In the genomic region with DNA sequence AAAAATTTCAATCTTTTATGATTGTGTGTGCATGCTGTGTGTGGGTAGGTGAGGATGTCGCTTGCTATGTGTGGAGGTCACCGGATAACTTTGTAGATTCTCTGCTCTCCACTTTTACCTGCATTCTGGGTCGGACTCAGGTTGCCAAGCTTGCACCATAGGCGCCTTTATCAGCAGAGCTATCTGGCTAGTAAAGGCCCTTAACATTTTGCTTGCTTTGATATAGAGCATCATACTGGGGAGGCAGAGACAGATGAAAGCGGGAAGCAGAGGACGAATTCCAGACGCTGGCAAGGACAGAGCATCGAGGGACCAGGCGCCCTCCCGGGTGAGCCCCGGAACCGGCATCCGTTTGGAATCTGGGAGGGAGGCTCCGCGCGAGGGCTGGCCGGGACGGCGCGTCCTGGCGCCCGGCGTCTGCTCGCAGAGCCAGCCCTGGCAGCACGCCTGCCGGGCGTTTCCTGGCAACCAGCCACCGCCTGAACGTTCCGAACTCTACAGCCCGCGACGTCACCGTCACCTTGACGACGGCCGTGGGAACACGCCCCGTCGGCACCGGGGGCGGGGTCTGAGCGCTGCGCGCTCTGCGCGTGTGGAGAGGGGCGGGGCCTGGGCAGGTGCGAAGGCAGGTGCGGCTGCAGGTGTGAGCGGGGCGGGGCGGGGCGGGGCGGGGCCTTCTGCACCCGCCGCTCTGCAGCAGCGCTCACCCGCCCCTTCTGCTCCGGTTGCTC, we compare ENCODE assay signal across 8 mouse cellular contexts. TPM values are rescaled to one million over a fixed set of nuclear protein-coding genes. Genes with fewer than 3 reads are reported as not detected.
DNase-seq lines count a peak whose midpoint lies in the region.

No protein-coding gene starts in this region.

- H3K27me3 ChIP-seq in megakaryocyte, embryonic 14.5 days (replicated peaks): peaks cover 37% of the 10 kb centered on the region

- H3K4me3 ChIP-seq in megakaryocyte, embryonic 14.5 days (replicated peaks): peak overlapping the region; percentile 91

- DNase-seq in adrenal gland, adult (ENCODE audit: inconsistent age in 2 of 2, low spot score in 1 of 2): peak; percentile 99
- peak; percentile 97 for DNase-seq in embryo, embryonic 10 days (ENCODE audit: low spot score)
- peak; percentile 99 for DNase-seq in gastrocnemius, postnatal 10 days
- DNase-seq in induced T-regulatory cell, adult 2 months (ENCODE audit: low read depth): peak; percentile 98
- peak; percentile 96 to 97 for DNase-seq in left cerebral cortex, adult 8-10 months (ENCODE audit: low spot score in 2 of 2)
- DNase-seq in right cerebral cortex, adult 2 months (ENCODE audit: low spot score in 2 of 2): peak; percentile 97 to 99
- DNase-seq in urinary bladder, postnatal 10 days (ENCODE audit: low spot score): peak; percentile 99

- no peaks in the 10 kb centered on the region for H3K36me3 ChIP-seq in megakaryocyte, embryonic 14.5 days (replicated peaks; ENCODE audit: low read length)

- H3K9me3 ChIP-seq in megakaryocyte, embryonic 14.5 days: peaks cover 14% of the 10 kb centered on the region

- peaks cover 45% of the 10 kb centered on the region for H3K4me1 ChIP-seq in megakaryocyte, embryonic 14.5 days

RNA-seq across cellular contexts. Expression of gene Xirp1, which starts 12.5 kb away (rescaled TPM):
- 10 to 100 TPM; 58.2 to 84.6 TPM for total RNA-seq in gastrocnemius, postnatal 10 days (2021)
- total RNA-seq in left cerebral cortex, adult 8-10 months (2022): under 1 TPM; 0.07 to 0.51 (median 0.31) TPM
- not detected in 2 replicates for polyA plus RNA-seq in megakaryocyte, embryonic 14.5 days (2012; ENCODE audit: insufficient read depth, low replicate concordance)

RNA-seq across cellular contexts. Expression of gene Csrnp1, which starts 26.5 kb away (rescaled TPM):
- 1 to 10 TPM; 2.6 to 3.4 TPM for total RNA-seq in gastrocnemius, postnatal 10 days (2021)
- 10 to 100 TPM; 13.4 to 25.5 (median 14.7) TPM for total RNA-seq in left cerebral cortex, adult 8-10 months (2022)
- polyA plus RNA-seq in megakaryocyte, embryonic 14.5 days (2012; ENCODE audit: insufficient read depth, low replicate concordance): 10.6 and 25.7 TPM in 2 replicates

RNA-seq across cellular contexts. Expression of gene Cx3cr1, which starts 58.7 kb away (rescaled TPM):
- total RNA-seq in gastrocnemius, postnatal 10 days (2021): 1 to 10 TPM; 2.0 to 3.2 TPM
- 10 to 100 TPM; 33.1 to 69.0 (median 47.4) TPM for total RNA-seq in left cerebral cortex, adult 8-10 months (2022)
- polyA plus RNA-seq in megakaryocyte, embryonic 14.5 days (2012; ENCODE audit: insufficient read depth, low replicate concordance): 0.73 TPM in 1 of 2 replicates, not detected in the other

Comparison
In these comparisons a context has a peak if more than half of its experiments do, and no peak if none do; other contexts are left out.
1. Peak in every context shown above with its lines: DNase-seq and H3K4me3 ChIP-seq.
2. RNA of gene Xirp1, which starts 12.5 kb away (total RNA-seq): 58.2 to 84.6 TPM in gastrocnemius, postnatal 10 days; 0.07 to 0.51 TPM in left cerebral cortex, adult 8-10 months; every median in the first group is over 10 times any median in the second.
3. RNA of gene Cx3cr1, which starts 58.7 kb away (total RNA-seq): 33.1 to 69.0 TPM in left cerebral cortex, adult 8-10 months; 2.0 to 3.2 TPM in gastrocnemius, postnatal 10 days; every median in the first group is over 4 times any median in the second.